Mouse (Mus musculus) lung, embryonic 15.5 days (tissue): ENCODE measurements around the gene B3gnt5. TPM values are rescaled to one million over a fixed set of nuclear protein-coding genes. Genes with fewer than 3 reads are reported as not detected.

ENCODE experiments used
- polyA plus RNA-seq: library from polyadenylated mRNA; unstranded; fragments of >200 nt; fragmentation: Nextera tagmentation; extraction: Ambion mirVana; gene quantifications from 2 replicates; pipeline ENCODE4 v1.2.1, GENCODE M21; 2015

B3gnt5 gene
- polyA plus RNA-seq, 1 experiment from 2014 or later: 19.7 TPM

Other genes starting within 250 kb of the B3gnt5 start
- gene Olfr167, start 237.9 kb upstream of the B3gnt5 start, polyA plus RNA-seq: not detected in 2 replicates
- not detected in 2 replicates for gene Olfr168, start 224.7 kb upstream of the B3gnt5 start, polyA plus RNA-seq
- not detected in 2 replicates for gene Olfr169, start 188.4 kb upstream of the B3gnt5 start, polyA plus RNA-seq
- not detected in 2 replicates for gene Olfr170, start 148.3 kb upstream of the B3gnt5 start, polyA plus RNA-seq
- gene Olfr171, start 130.3 kb upstream of the B3gnt5 start, polyA plus RNA-seq: not detected in 2 replicates
- gene Lamp3, start 53.8 kb upstream of the B3gnt5 start, polyA plus RNA-seq: 10.8 and 16.2 TPM in 2 replicates
- gene Klhl6, start 222.8 kb downstream of the B3gnt5 start, polyA plus RNA-seq: 18.4 and 19.7 TPM in 2 replicates